Mouse (Mus musculus) hindbrain, embryonic 13.5 days (tissue): ENCODE data around the gene Plcl2. TPM values are rescaled to one million over a fixed set of nuclear protein-coding genes. Genes with fewer than 3 reads are reported as not detected.
"Not testable (repeated sequence)": the region's sequence is repeated elsewhere in the genome, so short reads cannot be mapped to it uniquely, and the experiment has no call there.

Source experiments
- ATAC-seq: fragments of 200-750 bp; cut with Nextera tagmentation; 2 replicates; pipeline ENCODE4 v1.8.0; 2017; ENCODE audit warnings: moderate TSS enrichment; ENCODE audit not compliant: low FRiP score
- H3K27ac ChIP-seq: fragments of 300-500 bp; sonication (generic); 2 replicates; pipeline ENCODE4 v1.5.1; 2015; ENCODE audit warnings: inconsistent platforms, mild to moderate bottlenecking, moderate library complexity
- H3K27me3 ChIP-seq: fragments of 300-500 bp; sonication (generic); 2 replicates; pipeline ENCODE4 v1.6.1; 2015; ENCODE audit warnings: mild to moderate bottlenecking, inconsistent platforms
- H3K36me3 ChIP-seq: fragments of 300-500 bp; sonication (generic); 2 replicates; pipeline ENCODE4 v1.6.1; 2015; ENCODE audit warnings: mild to moderate bottlenecking, inconsistent platforms
- H3K4me1 ChIP-seq: fragments of 300-500 bp; sonication (generic); replicated peaks from 2 replicates; pipeline ENCODE4 v1.6.1; 2015; ENCODE audit warnings: inconsistent platforms
- H3K4me2 ChIP-seq: fragments of 300-500 bp; sonication (generic); 2 replicates; pipeline ENCODE4 v1.6.1; 2015; ENCODE audit warnings: inconsistent platforms, mild to moderate bottlenecking, moderate library complexity
- H3K4me3 ChIP-seq: fragments of 300-500 bp; sonication (generic); 2 replicates; pipeline ENCODE4 v1.5.1; 2015; ENCODE audit warnings: mild to moderate bottlenecking, inconsistent platforms
- H3K9ac ChIP-seq: fragments of 300-500 bp; sonication (generic); 2 replicates; pipeline ENCODE4 v1.6.1; 2015; ENCODE audit warnings: mild to moderate bottlenecking, inconsistent platforms
- H3K9me3 ChIP-seq: fragments of 300-500 bp; sonication (generic); 2 replicates; pipeline ENCODE4 v1.6.1; 2016; ENCODE audit warnings: inconsistent platforms
- WGBS: fragments of 180-500 bp; shearing (Covaris S2); methylation state at CpG from one replicate; pipeline ENCODE4 v1.1.7; 2015; 5-methylcytosine and 5-hydroxymethylcytosine counted together
- polyA plus RNA-seq: library from polyadenylated mRNA; unstranded; fragments of >200 nt; fragmentation: Nextera tagmentation; extraction: Ambion mirVana; gene quantifications from 2 replicates; pipeline ENCODE4 v1.2.1, GENCODE M21; 2015

Gene Plcl2
- polyA plus RNA-seq, 1 experiment from 2014 or later, result 7.6 TPM

DNA sequence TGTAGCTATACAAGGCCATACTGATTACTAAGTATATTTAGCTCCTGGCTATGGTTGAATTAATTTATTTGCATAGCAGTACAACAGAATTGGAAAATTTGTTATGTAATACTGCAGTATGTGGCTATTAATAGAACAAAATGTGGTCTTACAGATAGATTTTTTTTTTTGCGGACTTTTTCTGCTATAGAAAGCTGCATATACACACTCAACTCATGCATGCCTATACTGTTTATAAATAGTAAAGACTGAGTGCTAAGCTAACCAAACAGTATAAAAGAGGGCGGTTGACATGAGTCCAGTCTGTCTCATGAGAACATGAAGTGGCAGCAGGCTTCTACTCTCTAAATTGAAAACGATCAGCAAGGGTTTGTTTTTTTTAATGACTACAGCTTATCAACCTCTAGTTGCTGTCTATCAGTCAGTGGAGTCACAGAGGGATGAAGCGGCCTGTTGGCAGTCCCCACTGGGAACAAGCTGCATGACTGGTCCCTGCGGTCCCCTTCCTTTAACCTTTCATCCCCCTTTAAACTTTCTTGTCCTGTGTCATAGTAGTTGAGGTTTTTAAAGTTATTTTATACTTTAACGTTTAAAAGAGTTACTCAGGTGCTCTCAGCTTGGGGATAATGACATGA, 8.7 kb downstream of the Plcl2 start:
- no peaks in the 10 kb centered on the region for H3K27me3 ChIP-seq
- ATAC-seq, result no peak
- H3K4me2 ChIP-seq, result no peak overlapping the region
- H3K4me3 ChIP-seq, result no peak overlapping the region
- H3K9ac ChIP-seq, result no peak overlapping the region
- H3K27ac ChIP-seq, result no peak overlapping the region
- 71% methylated on average over 6 of the region's 6 CpGs for WGBS
- H3K9me3 ChIP-seq, result no peaks in the 10 kb centered on the region
- H3K36me3 ChIP-seq, result no peaks in the 10 kb centered on the region
- peaks cover 12% of the 10 kb centered on the region for H3K4me1 ChIP-seq

DNA sequence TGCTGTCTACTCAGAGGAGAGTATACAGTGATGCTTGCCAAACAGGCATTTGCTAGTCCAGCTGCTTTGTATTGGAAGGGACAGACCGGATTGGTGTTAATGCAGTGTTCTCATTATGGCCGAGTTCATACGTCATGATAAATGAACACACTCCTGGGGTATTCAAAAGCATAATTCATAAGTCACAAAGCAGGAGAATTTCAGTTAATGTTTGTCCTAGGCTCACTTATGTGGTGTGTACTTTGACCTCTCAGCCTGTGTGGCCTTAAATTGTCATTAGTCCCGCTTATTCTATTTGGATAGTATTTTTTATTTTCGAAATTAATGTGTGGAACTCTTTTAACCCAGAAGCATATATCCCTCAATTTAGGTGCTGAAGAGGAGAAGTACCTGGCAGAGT, 10.4 kb downstream of the Plcl2 start:
- H3K9ac ChIP-seq, result no peak overlapping the region

GRCm38 (mm10) chr17:50522473-50523083, 13.4 kb downstream of the Plcl2 start:
- 0 out of 2 replicates have a peak, but pooled peaks cover 5% of the 10 kb centered on the region for H3K4me1 ChIP-seq
- no peak overlapping the region for H3K4me3 ChIP-seq
- WGBS, result 88% methylated on average over 5 of the region's 5 CpGs
- H3K9me3 ChIP-seq, result no peaks in the 10 kb centered on the region
- H3K9ac ChIP-seq, result no peak overlapping the region
- no peak overlapping the region for H3K27ac ChIP-seq
- no peak overlapping the region for H3K4me2 ChIP-seq
- no peak for ATAC-seq
- no peaks in the 10 kb centered on the region for H3K27me3 ChIP-seq
- no peaks in the 10 kb centered on the region for H3K36me3 ChIP-seq

More for the DNA sequence above, 10.4 kb downstream of the Plcl2 start:
- no peak for ATAC-seq
- no peak overlapping the region for H3K4me2 ChIP-seq
- H3K9me3 ChIP-seq, result no peaks in the 10 kb centered on the region
- WGBS, result 83% methylated on average over 5 of the region's 5 CpGs
- no peak overlapping the region for H3K4me3 ChIP-seq
- no peak overlapping the region for H3K27ac ChIP-seq
- H3K27me3 ChIP-seq, result no peaks in the 10 kb centered on the region
- 0 out of 2 replicates have a peak, but pooled peaks cover 5% of the 10 kb centered on the region for H3K4me1 ChIP-seq
- no peaks in the 10 kb centered on the region for H3K36me3 ChIP-seq

- H3K27ac ChIP-seq, result no peak overlapping the region
- no peak for ATAC-seq
- H3K4me1 ChIP-seq, result no peaks in the 10 kb centered on the region
- no peak overlapping the region for H3K9ac ChIP-seq
- no peaks in the 10 kb centered on the region for H3K36me3 ChIP-seq
- no peaks in the 10 kb centered on the region for H3K9me3 ChIP-seq
- no peak overlapping the region for H3K4me2 ChIP-seq
- 83% methylated on average over 6 of the region's 6 CpGs for WGBS
- H3K4me3 ChIP-seq, result no peak overlapping the region
- no peaks in the 10 kb centered on the region for H3K27me3 ChIP-seq
Observed at GRCm38 (mm10) chr17:50524970-50525369, 15.8 kb downstream of the Plcl2 start.

DNA sequence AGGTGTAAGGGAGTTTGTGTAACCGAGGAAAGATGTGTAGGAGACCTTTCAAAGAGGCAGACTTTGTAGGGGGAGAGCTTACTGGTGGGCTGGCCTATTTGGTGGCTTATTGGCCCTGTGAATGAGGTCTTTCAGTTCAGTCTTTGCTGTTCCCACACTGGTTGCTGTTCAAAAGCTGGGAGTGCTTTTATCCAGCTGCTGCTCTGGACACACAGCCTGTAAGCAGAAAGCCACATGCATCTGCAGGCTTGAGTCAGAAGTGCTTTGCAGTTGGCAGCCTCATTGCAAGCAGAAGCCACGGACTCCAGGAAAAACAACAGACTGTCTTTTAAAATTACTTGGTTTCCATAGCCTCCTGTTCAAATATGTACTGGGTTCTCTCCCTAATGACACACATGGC, 16.6 kb downstream of the Plcl2 start:
- WGBS, result 48% methylated on average over 2 of the region's 2 CpGs
- Histone ChIP-seq H3K27ac (no peak overlapping the region), H3K9me3 (no peaks in the 10 kb centered on the region), H3K4me3 (no peak overlapping the region), H3K4me1 (no peaks in the 10 kb centered on the region), H3K9ac (no peak overlapping the region), H3K4me2 (no peak overlapping the region), H3K27me3 (no peaks in the 10 kb centered on the region), H3K36me3 (no peaks in the 10 kb centered on the region)
- ATAC-seq, result no peak

GRCm38 (mm10) chr17:50530089-50530488, 20.9 kb downstream of the Plcl2 start:
- Histone ChIP-seq H3K9me3 (no peaks in the 10 kb centered on the region), H3K36me3 (no peaks in the 10 kb centered on the region), H3K27ac (no peak overlapping the region), H3K4me2 (no peak overlapping the region), H3K4me3 (no peak overlapping the region), H3K4me1 (no peaks in the 10 kb centered on the region), H3K9ac (no peak overlapping the region), H3K27me3 (no peaks in the 10 kb centered on the region)
- ATAC-seq, result no peak
- 90% methylated on average over 8 of the region's 8 CpGs for WGBS

DNA sequence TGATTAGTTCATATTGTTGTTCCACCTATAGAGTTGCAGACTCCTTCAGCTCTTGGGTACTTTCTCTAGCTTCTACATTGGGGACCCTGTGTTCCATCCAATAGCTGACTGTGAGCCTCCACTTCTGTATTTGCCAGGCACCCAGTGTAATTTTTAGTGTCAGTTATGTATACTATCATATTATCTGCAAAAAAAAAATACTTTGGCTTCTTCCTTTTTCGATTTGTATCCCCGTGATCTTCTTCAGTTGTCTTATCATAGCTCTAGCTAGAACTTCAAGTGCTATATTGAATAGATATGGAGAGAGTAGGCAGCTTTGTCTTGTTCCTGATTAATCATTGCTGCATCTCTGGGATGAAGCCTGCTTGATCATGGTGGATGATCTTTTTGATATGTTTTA, 25.7 kb downstream of the Plcl2 start:
- not testable (repeated sequence) for H3K4me1 ChIP-seq, H3K4me3 ChIP-seq, H3K36me3 ChIP-seq, ATAC-seq, H3K27me3 ChIP-seq, H3K27ac ChIP-seq, H3K9me3 ChIP-seq, H3K9ac ChIP-seq, H3K4me2 ChIP-seq
- WGBS, result 97% methylated on average over 2 of the region's 2 CpGs

GRCm38 (mm10) chr17:50536409-50537194, 27.4 kb downstream of the Plcl2 start:
- Histone ChIP-seq H3K9ac (no peak overlapping the region), H3K27me3 (no peaks in the 10 kb centered on the region), H3K4me1 (no peaks in the 10 kb centered on the region), H3K9me3 (no peaks in the 10 kb centered on the region), H3K4me2 (no peak overlapping the region), H3K36me3 (no peaks in the 10 kb centered on the region), H3K4me3 (no peak overlapping the region), H3K27ac (no peak overlapping the region)
- ATAC-seq, result no peak
- 95% methylated on average over 4 of the region's 4 CpGs for WGBS

DNA sequence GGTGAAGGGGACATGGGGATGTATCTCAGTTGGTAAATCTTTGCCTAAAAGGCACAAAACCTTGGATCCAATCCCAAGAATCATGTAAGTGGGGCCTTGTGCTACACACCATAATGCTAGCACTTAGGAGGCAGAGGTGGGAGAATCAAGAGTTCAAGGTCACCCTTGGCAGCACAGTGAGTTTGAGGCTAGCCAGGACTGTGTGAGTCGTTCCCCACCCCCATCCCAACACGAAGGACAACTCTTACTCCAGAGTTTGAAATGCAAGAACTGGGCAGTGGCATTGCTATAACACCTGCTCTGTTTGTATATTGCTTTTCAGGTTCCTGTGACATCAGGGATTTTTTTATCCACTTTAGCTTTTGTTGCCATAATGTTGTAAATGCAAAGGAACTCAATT, 28.6 kb downstream of the Plcl2 start:
- WGBS, result 94% methylated on average over 2 of the region's 2 CpGs
- no peak for ATAC-seq
- Histone ChIP-seq H3K27ac (no peak overlapping the region), H3K4me3 (no peak overlapping the region), H3K4me1 (no peaks in the 10 kb centered on the region), H3K4me2 (no peak overlapping the region), H3K36me3 (0 out of 2 replicates have a peak, but pooled peaks cover 3% of the 10 kb centered on the region), H3K27me3 (no peaks in the 10 kb centered on the region), H3K9me3 (peaks cover 4% of the 10 kb centered on the region; the same call in 1 of the 2 replicates), H3K9ac (no peak overlapping the region)

DNA sequence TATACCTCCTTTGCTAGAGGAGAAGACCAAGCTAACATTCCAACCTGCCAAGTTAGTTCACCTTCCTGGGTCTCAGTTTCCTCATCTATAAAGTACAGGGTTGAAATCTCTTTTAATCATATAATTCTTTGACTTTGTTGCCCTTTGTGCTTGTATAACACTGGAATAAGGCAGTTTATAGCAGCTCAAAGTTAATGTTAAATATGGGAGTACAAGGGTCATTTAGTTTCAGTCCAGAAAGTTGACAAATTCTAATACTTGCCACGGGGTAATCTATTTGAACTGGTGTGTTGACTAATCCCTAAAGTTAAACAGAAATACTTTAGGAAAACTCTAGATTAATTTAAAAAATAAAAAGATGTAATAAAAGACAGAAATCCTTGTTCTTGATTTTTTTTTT, 35.7 kb downstream of the Plcl2 start:
- H3K9me3 ChIP-seq, result peaks cover 4% of the 10 kb centered on the region; the same call in 1 of the 2 replicates
- peaks cover 4% of the 10 kb centered on the region; the same call in 1 of the 2 replicates for H3K36me3 ChIP-seq
- no peaks in the 10 kb centered on the region for H3K4me1 ChIP-seq
- H3K4me3 ChIP-seq, result no peak overlapping the region
- WGBS, result 85% methylated on average over 1 of the region's 1 CpGs
- H3K27ac ChIP-seq, result no peak overlapping the region
- H3K4me2 ChIP-seq, result no peak overlapping the region
- H3K9ac ChIP-seq, result no peak overlapping the region
- no peak for ATAC-seq
- no peaks in the 10 kb centered on the region for H3K27me3 ChIP-seq

DNA sequence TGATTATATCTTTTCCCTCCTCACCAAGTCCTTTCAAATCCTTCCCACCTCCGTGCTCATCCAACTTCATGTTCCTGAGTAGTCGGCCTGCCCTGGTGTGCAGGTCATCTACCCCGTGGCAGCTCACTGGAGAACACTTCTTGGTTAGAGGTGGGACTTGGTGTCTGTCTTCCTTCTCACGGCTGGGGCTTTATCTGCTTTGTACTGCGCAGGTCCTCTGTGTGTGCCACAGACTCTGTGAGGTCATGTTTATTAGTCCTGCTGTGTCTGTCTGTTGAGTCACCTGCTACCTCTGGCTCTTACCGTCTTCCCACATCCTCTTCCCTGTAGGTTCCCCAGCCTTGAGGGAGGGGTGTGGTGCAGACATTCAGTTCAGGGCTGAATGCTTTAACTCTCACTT, 36.1 kb downstream of the Plcl2 start:
- Histone ChIP-seq H3K4me3 (no peak overlapping the region), H3K27ac (no peak overlapping the region), H3K9me3 (peaks cover 4% of the 10 kb centered on the region; the same call in 1 of the 2 replicates), H3K27me3 (no peaks in the 10 kb centered on the region), H3K36me3 (peaks cover 7% of the 10 kb centered on the region; the same call in 1 of the 2 replicates), H3K4me2 (no peak overlapping the region), H3K9ac (no peak overlapping the region), H3K4me1 (no peaks in the 10 kb centered on the region)
- WGBS, result 84% methylated on average over 6 of the region's 6 CpGs
- no peak for ATAC-seq

- no peak overlapping the region for H3K4me3 ChIP-seq
- peaks cover 3% of the 10 kb centered on the region; the same call in 1 of the 2 replicates for H3K36me3 ChIP-seq
- ATAC-seq, result no peak
- H3K4me1 ChIP-seq, result no peaks in the 10 kb centered on the region
- WGBS, result 86% methylated on average over 2 of the region's 2 CpGs
- no peak overlapping the region for H3K4me2 ChIP-seq
- no peak overlapping the region for H3K27ac ChIP-seq
- no peak overlapping the region for H3K9ac ChIP-seq
- H3K27me3 ChIP-seq, result no peaks in the 10 kb centered on the region
- H3K9me3 ChIP-seq, result no peaks in the 10 kb centered on the region
Observed at GRCm38 (mm10) chr17:50552130-50552529, 42.9 kb downstream of the Plcl2 start.
